Mouse (Mus musculus) small intestine, adult 2 months (tissue): ENCODE measurements around the gene Rph3a.
A peak's percentile ranks its signal among the peaks of the same experiment; 100 is the strongest.

Source experiments
- CTCF ChIP-seq: fragments of 200-500 bp; IDR thresholded peaks from 2 replicates; pipeline ENCODE4 v1.5.1; 2012; ENCODE audit warnings: low read depth, mild to moderate bottlenecking, control low read depth, inconsistent platforms, low read length, moderate library complexity, mixed read lengths; ENCODE audit not compliant: insufficient replicate concordance, insufficient read length; ENCODE audit errors: extremely low read depth
- POLR2A ChIP-seq: fragments of 200-500 bp; IDR thresholded peaks from 2 replicates; pipeline ENCODE4 v1.6.1; 2012; ENCODE audit warnings: low read depth, mild to moderate bottlenecking, control low read depth, inconsistent platforms, low read length, moderate library complexity

DNA sequence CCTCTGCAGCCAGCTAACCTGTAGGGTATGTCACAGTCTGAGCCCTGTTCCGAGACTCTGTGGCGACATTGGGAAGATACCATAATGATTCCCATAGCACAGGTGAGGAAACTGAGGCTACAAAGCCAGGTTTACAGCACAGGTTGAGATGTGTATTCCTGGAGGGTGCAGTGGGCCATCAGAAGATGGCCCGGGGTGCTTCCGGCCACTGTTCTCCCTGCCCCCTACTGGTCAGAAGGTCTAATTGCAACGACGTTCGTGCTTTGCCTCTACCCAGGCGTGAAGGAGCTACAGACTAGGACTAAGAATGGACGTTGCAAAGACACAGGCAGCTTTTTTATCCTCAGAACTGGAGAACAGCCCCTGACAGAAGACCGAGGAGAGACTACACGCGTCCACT lies 10.3 kb downstream of the Rph3a start:
- TF ChIP-seq POLR2A = no peak
- TF ChIP-seq CTCF = peak; percentile 60; the same call in 1 of the 2 replicates
